Mouse (Mus musculus): Measurements from ENCODE around the gene Pbp2. TPM values are rescaled to one million over a fixed set of nuclear protein-coding genes. Genes with fewer than 3 reads are reported as not detected.

Gene Pbp2
- polyA plus RNA-seq, 1 experiment from 2014 or later, result 1.5 TPM

Other genes with a start within 250 kb of the Pbp2 start
- gene Gprc5a, start 244.8 kb downstream of the Pbp2 start, polyA plus RNA-seq (2015; fragmentation: Nextera tagmentation; extraction: Ambion mirVana), result 6.8 and 8.3 TPM in 2 replicates
- 2.8 and 7.2 TPM in 2 replicates for gene Gprc5d, start 192.1 kb downstream of the Pbp2 start, polyA plus RNA-seq (2015; fragmentation: Nextera tagmentation; extraction: Ambion mirVana)
- 24.8 and 25.1 TPM in 2 replicates for gene Fam234b, start 112.4 kb downstream of the Pbp2 start, polyA plus RNA-seq (2015; fragmentation: Nextera tagmentation; extraction: Ambion mirVana)
- gene Hebp1, start 112.4 kb downstream of the Pbp2 start, polyA plus RNA-seq (2015; fragmentation: Nextera tagmentation; extraction: Ambion mirVana), result 10.7 and 11.4 TPM in 2 replicates
- 2.1 and 2.6 TPM in 2 replicates for gene Gsg1, start 56.1 kb downstream of the Pbp2 start, polyA plus RNA-seq (2015; fragmentation: Nextera tagmentation; extraction: Ambion mirVana)
- 172 and 177 TPM in 2 replicates for gene Emp1, start 52.1 kb upstream of the Pbp2 start, polyA plus RNA-seq (2015; fragmentation: Nextera tagmentation; extraction: Ambion mirVana)